Mouse (Mus musculus): ENCODE data around the gene Rnf141.

The Rnf141 gene

GRCm38 (mm10) chr7:110797722-110798409 lies 46.4 kb downstream of the Rnf141 start:
- no peak for DNase-seq (ENCODE audit: extremely low spot score, low spot score)

DNA sequence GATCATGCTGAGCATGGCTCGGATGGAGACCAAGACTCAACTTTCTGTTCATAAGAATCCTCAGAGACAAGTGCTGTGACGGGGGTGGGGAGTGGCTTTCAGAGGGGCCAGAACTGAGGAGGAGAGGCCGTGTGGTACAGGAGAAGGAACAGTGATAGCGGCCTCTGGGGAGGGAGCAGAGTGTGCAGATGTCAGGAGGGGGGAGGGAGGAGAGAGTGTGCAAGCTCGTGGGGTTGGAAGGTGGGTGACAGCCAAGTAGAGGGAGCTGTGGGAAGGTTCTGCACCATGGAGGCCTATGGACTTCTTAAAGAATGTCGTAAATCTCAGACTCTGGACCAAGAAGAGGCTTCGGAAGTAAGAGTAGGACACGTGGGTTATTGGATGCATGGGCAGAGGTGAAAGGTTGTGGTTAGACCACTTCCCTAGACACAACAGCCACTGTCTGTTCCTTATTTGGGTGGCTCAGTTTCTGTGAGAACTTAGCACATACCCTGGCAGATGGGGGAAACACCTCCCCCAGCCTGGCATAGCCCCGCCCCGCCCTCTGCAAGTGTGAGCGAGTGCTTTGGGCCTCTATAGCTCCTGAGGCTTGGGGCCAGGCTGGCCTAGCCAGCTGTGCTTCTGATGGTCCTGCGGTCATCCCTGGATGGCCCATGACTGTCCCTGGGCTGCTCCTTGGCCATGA lies 47.7 kb downstream of the Rnf141 start:
- no peak for DNase-seq (ENCODE audit: extremely low spot score, low spot score)

GRCm38 (mm10) chr7:110794722-110795121 lies 49.5 kb downstream of the Rnf141 start:
- DNase-seq (ENCODE audit: extremely low spot score, low spot score) = no peak

GRCm38 (mm10) chr7:110792834-110793233 lies 51.4 kb downstream of the Rnf141 start:
- DNase-seq (ENCODE audit: extremely low spot score, low spot score) = no peak

- DNase-seq (ENCODE audit: extremely low spot score, low spot score) = no peak
Measured at GRCm38 (mm10) chr7:110792201-110792600, 52.1 kb downstream of the Rnf141 start.

GRCm38 (mm10) chr7:110790878-110791277 lies 53.4 kb downstream of the Rnf141 start:
- no peak for DNase-seq (ENCODE audit: extremely low spot score, low spot score)

DNA sequence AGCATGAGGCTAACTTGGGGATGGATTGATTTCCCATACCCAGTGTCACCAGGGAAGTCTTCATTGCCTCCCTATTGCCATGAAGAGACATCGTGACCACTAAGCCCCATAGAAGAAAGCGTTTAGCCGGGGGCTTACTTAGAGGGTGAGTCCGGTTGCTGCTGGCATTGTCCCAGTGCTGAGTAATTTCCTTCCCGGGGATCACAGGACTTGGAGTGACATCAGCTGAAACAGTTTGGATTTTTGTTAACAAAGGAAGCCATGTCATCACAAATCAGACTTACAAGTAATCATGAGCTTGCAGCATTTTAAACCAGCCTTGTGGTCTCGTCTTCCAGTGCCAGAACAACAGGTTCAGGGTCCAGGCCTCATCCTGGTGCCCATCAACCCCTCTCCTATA lies 56.9 kb downstream of the Rnf141 start:
- DNase-seq (ENCODE audit: extremely low spot score, low spot score) = no peak

- DNase-seq (ENCODE audit: extremely low spot score, low spot score) = no peak
Measured at GRCm38 (mm10) chr7:110785741-110786146, 58.5 kb downstream of the Rnf141 start.

- DNase-seq (ENCODE audit: extremely low spot score, low spot score) = no peak
Measured at GRCm38 (mm10) chr7:110784965-110785364, 59.3 kb downstream of the Rnf141 start.

DNA sequence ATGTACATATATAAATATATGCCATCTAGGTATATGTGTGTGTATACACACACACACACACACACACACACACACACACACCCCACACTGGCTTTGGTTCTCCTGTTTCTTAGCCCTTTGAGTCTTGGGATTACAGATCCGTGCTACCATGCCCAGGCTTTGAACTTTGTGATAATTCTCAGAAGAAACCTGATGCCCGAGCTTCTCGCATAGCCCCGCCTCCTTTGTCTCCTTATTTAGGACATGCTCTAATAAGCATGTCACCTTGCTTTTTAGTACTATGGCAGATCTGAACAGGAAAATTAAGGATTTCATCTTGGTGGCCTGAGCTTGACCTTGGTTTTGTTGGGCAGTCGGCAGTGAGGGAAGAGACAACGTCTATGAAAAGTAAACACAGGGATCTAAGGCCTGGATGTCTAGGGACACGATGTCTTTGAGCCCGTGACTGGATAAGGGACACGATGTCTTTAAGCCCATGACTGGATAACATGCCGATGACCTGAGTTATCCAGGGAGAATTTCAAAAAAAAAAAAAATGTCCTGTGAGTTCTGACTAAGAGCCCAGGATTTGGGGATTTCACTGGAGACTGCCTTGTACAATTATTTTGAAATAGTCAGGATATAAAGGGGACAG lies 61.3 kb downstream of the Rnf141 start:
- DNase-seq (ENCODE audit: extremely low spot score, low spot score) = no peak

GRCm38 (mm10) chr7:110782135-110782534 lies 62.1 kb downstream of the Rnf141 start:
- DNase-seq (ENCODE audit: extremely low spot score, low spot score) = no peak

DNA sequence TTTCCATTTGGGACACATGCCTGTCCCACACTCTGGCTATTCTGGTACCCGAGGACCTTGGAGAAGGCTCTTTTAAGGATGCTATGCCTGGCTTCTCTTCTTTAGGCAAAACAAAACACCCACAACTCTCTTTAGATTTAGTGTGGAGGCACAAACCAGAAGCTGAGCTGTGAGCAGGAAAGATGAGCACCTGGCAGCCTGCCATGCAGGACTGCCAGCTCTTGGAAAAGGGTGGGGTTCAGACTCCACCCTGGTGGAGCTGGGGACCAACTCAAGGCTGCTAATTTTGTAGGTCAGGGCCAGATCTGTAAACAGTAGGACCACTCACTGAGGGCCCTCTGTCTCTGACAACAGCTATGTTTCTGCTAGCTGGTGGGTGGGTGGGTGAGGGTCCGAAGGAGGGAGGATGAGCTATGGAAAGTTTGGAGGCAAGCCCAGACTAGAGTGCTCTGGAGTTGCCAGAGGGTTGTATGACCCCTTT lies 63.0 kb downstream of the Rnf141 start:
- no peak for DNase-seq (ENCODE audit: extremely low spot score, low spot score)

DNA sequence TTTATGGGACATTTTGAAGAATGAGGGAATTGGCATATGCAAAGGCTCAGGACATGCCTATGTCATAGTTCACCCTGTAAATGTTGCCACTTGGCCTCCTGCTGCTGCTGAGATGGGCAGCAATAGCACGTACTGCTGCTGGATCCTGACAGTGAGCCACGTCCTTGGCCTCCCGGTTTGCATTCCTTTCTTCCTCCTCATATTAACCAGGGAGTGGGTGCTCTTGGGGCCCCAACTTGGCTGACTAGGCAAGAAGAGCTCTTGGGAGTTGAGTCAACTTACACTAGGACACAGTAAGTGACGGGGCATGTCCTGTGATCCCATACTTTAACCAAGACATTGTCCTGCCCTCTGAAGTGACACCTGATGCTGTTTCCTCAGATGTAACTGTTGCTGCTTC lies 63.7 kb downstream of the Rnf141 start:
- no peak for DNase-seq (ENCODE audit: extremely low spot score, low spot score)

- DNase-seq (ENCODE audit: extremely low spot score, low spot score) = no peak
Measured at GRCm38 (mm10) chr7:110779605-110780111, 64.6 kb downstream of the Rnf141 start.

- DNase-seq (ENCODE audit: extremely low spot score, low spot score) = no peak
Measured at GRCm38 (mm10) chr7:110778933-110779332, 65.3 kb downstream of the Rnf141 start.

GRCm38 (mm10) chr7:110777146-110778001 lies 66.9 kb downstream of the Rnf141 start:
- DNase-seq (ENCODE audit: extremely low spot score, low spot score) = no peak

DNA sequence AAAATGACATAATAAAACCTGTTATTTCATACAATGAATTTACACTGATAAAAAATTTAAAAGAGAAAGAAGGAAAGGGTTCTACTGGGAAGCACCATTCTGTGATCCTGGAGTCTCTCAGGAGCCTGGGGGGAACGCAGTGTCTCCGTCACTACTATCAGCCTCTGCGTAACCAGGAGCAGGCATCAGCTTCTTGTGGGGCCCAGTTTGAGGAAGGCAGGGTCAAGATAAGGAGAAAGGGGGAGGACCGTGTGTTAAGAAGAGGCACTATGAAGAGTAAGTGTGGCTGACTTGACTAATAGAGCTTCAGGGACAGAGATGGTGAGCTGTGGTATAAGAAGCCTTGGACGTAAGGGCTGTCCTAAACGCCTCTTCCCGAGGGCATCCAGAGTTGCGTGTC lies 69.6 kb downstream of the Rnf141 start:
- DNase-seq (ENCODE audit: extremely low spot score, low spot score) = no peak

DNA sequence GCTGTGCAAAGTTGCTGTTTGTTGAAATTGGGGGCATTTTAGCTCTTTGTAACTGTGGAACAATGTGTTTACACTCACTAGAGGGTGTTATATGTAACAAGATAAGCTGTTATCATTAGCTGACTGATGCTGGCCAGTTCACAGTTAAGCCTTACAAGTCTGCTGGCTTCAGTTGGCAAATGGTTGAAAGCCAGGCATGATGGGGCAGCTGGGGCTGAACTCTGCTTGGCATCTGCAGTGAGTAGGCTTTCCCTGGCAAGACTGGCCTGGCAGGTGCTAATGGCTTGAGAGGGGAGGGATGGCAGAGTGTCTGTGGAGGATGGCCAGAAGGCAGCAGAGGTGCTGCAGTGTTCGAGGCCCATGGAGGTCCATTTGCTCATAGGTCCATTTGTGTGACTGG lies 70.2 kb downstream of the Rnf141 start:
- no peak for DNase-seq (ENCODE audit: extremely low spot score, low spot score)

GRCm38 (mm10) chr7:110773204-110774002 lies 70.9 kb downstream of the Rnf141 start:
- DNase-seq (ENCODE audit: extremely low spot score, low spot score) = no peak

DNA sequence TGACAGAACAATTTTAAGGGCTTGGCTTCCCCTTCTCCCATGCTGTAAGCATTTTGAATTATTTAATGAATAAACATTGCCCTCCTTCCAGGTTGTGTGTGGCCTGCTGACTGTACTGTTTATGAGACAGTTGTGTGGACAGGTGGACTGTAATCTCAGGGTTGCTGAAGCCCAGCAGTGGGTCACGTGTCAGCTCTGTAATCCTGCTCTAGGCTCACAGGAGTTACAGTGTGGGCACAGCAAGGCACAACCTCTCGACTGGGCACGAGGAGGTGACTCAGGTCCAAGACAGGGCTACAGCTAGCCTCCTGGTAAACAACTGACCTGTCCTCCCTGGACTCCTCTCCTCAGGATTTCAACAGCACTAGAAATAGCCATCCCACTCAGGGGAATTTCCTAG lies 71.9 kb downstream of the Rnf141 start:
- DNase-seq (ENCODE audit: extremely low spot score, low spot score) = no peak
